10 mouse cellular contexts compared by ENCODE assay signal in genomic region chr4:125495477-125495876, GRCm38 (mm10). TPM values are rescaled to one million over a fixed set of nuclear protein-coding genes. Genes with fewer than 3 reads are reported as not detected.
DNase-seq lines count a peak whose midpoint lies in the region; ATAC-seq and TF ChIP-seq lines count a peak whose summit lies in the region.
"Had no signal": no experiment of that assay in that cellular context is flagged by ENCODE, and none has a peak within 500 bp of the region (broad histone marks: within the 10 kb centered on the region; RNA-seq: fewer than 3 reads in every experiment).

No protein-coding gene starts in this region.

- DNase-seq in adrenal gland, postnatal 14 days: peak; percentile 15
- DNase-seq in adrenal gland, postnatal 4 days (ENCODE audit: low spot score in 2 of 2): no peak
- DNase-seq in left cerebral cortex, adult 2 months (ENCODE audit: extremely low spot score in 1 of 2, low spot score in 2 of 2): no peak
- DNase-seq in left cerebral cortex, postnatal 10 days (ENCODE audit: extremely low spot score in 1 of 2, low spot score in 2 of 2): no peak
- DNase-seq in brain, adult 2 months (ENCODE audit: low read depth, low spot score): peak; percentile 55
- DNase-seq in heart, embryonic 10.5 days (ENCODE audit: low spot score): no peak
- DNase-seq in layer of hippocampus, adult 11-12 months (ENCODE audit: low spot score): no peak
- DNase-seq: lung, postnatal 4 days had no signal

- peak overlapping the region; percentile 44; the same call in 1 of the 2 replicates for H3K27ac ChIP-seq in left cerebral cortex, adult 2 months
- no peak overlapping the region for H3K27ac ChIP-seq in hindbrain, embryonic 16.5 days (ENCODE audit: low read depth, low read length)
- H3K27ac ChIP-seq in heart, embryonic 10.5 days: no peak overlapping the region
- H3K27ac ChIP-seq: embryonic facial prominence, embryonic 12.5 days had no signal

- WGBS in hindbrain, embryonic 16.5 days: 19% methylated on average over 8 of the region's 8 CpGs
- 24% methylated on average over 8 of the region's 8 CpGs for WGBS in heart, embryonic 10.5 days

- no peak overlapping the region for H3K4me3 ChIP-seq in left cerebral cortex, adult 2 months
- no peak overlapping the region for H3K4me3 ChIP-seq in hindbrain, embryonic 16.5 days (ENCODE audit: low read length)
- H3K4me3 ChIP-seq in heart, embryonic 10.5 days: no peak overlapping the region
- H3K4me3 ChIP-seq: embryonic facial prominence, embryonic 12.5 days had no signal

- H3K4me1 ChIP-seq in hindbrain, embryonic 16.5 days (ENCODE audit: control insufficient read depth, insufficient read depth, low read depth, low read length): peaks cover 41% of the 10 kb centered on the region
- H3K4me1 ChIP-seq in heart, embryonic 10.5 days: peaks cover 17% of the 10 kb centered on the region

- peaks cover 4% of the 10 kb centered on the region for H3K27me3 ChIP-seq in hindbrain, embryonic 16.5 days (replicated peaks; ENCODE audit: control insufficient read depth, insufficient read depth, low read length)
- peaks cover 93% of the 10 kb centered on the region for H3K27me3 ChIP-seq in heart, embryonic 10.5 days (ENCODE audit: insufficient read depth, poor library complexity, severe bottlenecking)

- no peak overlapping the region for H3K9ac ChIP-seq in hindbrain, embryonic 16.5 days (ENCODE audit: low read depth, low read length)
- H3K9ac ChIP-seq: embryonic facial prominence, embryonic 12.5 days had no signal

- peak; percentile 54 for TF ChIP-seq CTCF in left cerebral cortex, adult 2 months (IDR thresholded peaks at IDR 0.05)

- peak overlapping the region; percentile 81 for H3K4me2 ChIP-seq in hindbrain, embryonic 16.5 days (ENCODE audit: low read length)
- H3K4me2 ChIP-seq: embryonic facial prominence, embryonic 12.5 days had no signal

- H3K9me3 ChIP-seq in hindbrain, embryonic 16.5 days (ENCODE audit: control insufficient read depth, low read length): no peaks in the 10 kb centered on the region
- H3K9me3 ChIP-seq in heart, embryonic 10.5 days: no peaks in the 10 kb centered on the region
- H3K9me3 ChIP-seq: embryonic facial prominence, embryonic 12.5 days had no signal

- H3K36me3 ChIP-seq in hindbrain, embryonic 16.5 days (ENCODE audit: control insufficient read depth, insufficient read depth, low read length): no peaks in the 10 kb centered on the region
- no peaks in the 10 kb centered on the region for H3K36me3 ChIP-seq in heart, embryonic 10.5 days
- H3K36me3 ChIP-seq: embryonic facial prominence, embryonic 12.5 days had no signal

- no peak for ATAC-seq in hindbrain, embryonic 16.5 days

- intact Hi-C loops in left cerebral cortex, adult 2 months (cut with DNase I): no loop called here
- intact Hi-C loops in left cerebral cortex, postnatal 10 days (cut with DNase I): loop anchor here (10.0 kb wide), 1 partner anchor 349 kb away; no protein-coding TSS in a partner anchor

RNA-seq across cellular contexts. Expression of gene Grik3, which starts 5.0 kb away (rescaled TPM):
- 0.30 and 0.64 TPM in 2 replicates for total RNA-seq in adrenal gland, postnatal 14 days (2021)
- under 1 TPM; 0.79 to 0.81 TPM for total RNA-seq in adrenal gland, postnatal 4 days (2021)
- 10 to 100 TPM; 42.3 to 45.8 TPM for total RNA-seq in left cerebral cortex, adult 2 months (2021)
- total RNA-seq in left cerebral cortex, postnatal 10 days (2021): 10 to 100 TPM; 56.4 to 56.5 TPM
- polyA plus RNA-seq in hindbrain, embryonic 16.5 days (2015; fragmentation: Nextera tagmentation; extraction: Ambion mirVana): 5.2 and 5.5 TPM in 2 replicates
- polyA plus RNA-seq in heart, embryonic 10.5 days (2016; fragmentation: Nextera tagmentation; extraction: Ambion mirVana): 0.12 and 0.15 TPM in 2 replicates

Comparison
In these comparisons a context has a peak if more than half of its experiments do, and no peak if none do; other contexts are left out.
1. DNase-seq: peak in adrenal gland, postnatal 14 days (single experiment) and brain, adult 2 months (single experiment); none in adrenal gland, postnatal 4 days (0 of 2), left cerebral cortex, adult 2 months (0 of 2), left cerebral cortex, postnatal 10 days (0 of 2), heart, embryonic 10.5 days (single experiment) and layer of hippocampus, adult 11-12 months (single experiment).
2. RNA of gene Grik3, which starts 5.0 kb away (total RNA-seq): 56.4 to 56.5 TPM in left cerebral cortex, postnatal 10 days and 42.3 to 45.8 TPM in left cerebral cortex, adult 2 months; 0.79 to 0.81 TPM in adrenal gland, postnatal 4 days and 0.30 to 0.64 TPM in adrenal gland, postnatal 14 days; every median in the first group is over 10 times any median in the second.